Mouse (Mus musculus) kidney, adult 2 months (tissue): ENCODE results near the gene B3gntl1.

Experiments used
- CTCF ChIP-seq: fragments of 200-500 bp; conservative IDR thresholded peaks from 2 replicates; pipeline ENCODE4 v1.5.1; 2011; ENCODE audit warnings: low read depth, mild to moderate bottlenecking, control low read depth, low read length, moderate library complexity, mixed read lengths; ENCODE audit not compliant: insufficient read depth, insufficient read length
- POLR2A ChIP-seq: fragments of 200-500 bp; IDR thresholded peaks from one replicate; pipeline ENCODE4 v1.6.1; 2011; ENCODE audit warnings: low read depth, low read length, control low read depth

- TF ChIP-seq POLR2A (no peak), CTCF (no peak)
Measured at GRCm38 (mm10) chr11:121651556-121651955, 21.4 kb downstream of the B3gntl1 start.
